Mouse (Mus musculus) heart, embryonic 15.5 days (tissue): Measurements from ENCODE around the gene Il31ra. TPM values are rescaled to one million over a fixed set of nuclear protein-coding genes. Genes with fewer than 3 reads are reported as not detected.

Experiments
- ATAC-seq: fragments of 200-750 bp; cut with Nextera tagmentation; replicated peaks from 2 replicates; pipeline ENCODE4 v1.8.0; 2017; ENCODE audit warnings: low read depth, moderate TSS enrichment; ENCODE audit not compliant: insufficient number of reproducible peaks, insufficient read depth, low FRiP score
- H3K27ac ChIP-seq: fragments of 300-500 bp; sonication (generic); 2 replicates; pipeline ENCODE4 v1.5.1; 2015; ENCODE audit warnings: mild to moderate bottlenecking, inconsistent platforms
- H3K27me3 ChIP-seq: fragments of 300-500 bp; sonication (generic); 2 replicates; pipeline ENCODE4 v1.6.1; 2015; ENCODE audit warnings: inconsistent platforms
- H3K36me3 ChIP-seq: fragments of 300-500 bp; sonication (generic); 2 replicates; pipeline ENCODE4 v1.6.1; 2015; ENCODE audit warnings: mild to moderate bottlenecking, inconsistent platforms
- H3K4me1 ChIP-seq: fragments of 300-500 bp; sonication (generic); replicated peaks from 2 replicates; pipeline ENCODE4 v1.6.1; 2015; ENCODE audit warnings: inconsistent platforms
- H3K4me2 ChIP-seq: fragments of 300-500 bp; sonication (generic); 2 replicates; pipeline ENCODE4 v1.6.1; 2015; ENCODE audit warnings: inconsistent platforms, mild to moderate bottlenecking, moderate library complexity
- H3K4me3 ChIP-seq: fragments of 300-500 bp; sonication (generic); 2 replicates; pipeline ENCODE4 v1.5.1; 2015; ENCODE audit warnings: mild to moderate bottlenecking, inconsistent platforms
- H3K9ac ChIP-seq: fragments of 300-500 bp; sonication (generic); 2 replicates; pipeline ENCODE4 v1.6.1; 2015; ENCODE audit warnings: mild to moderate bottlenecking, inconsistent platforms
- H3K9me3 ChIP-seq: fragments of 300-500 bp; sonication (generic); replicated peaks from 2 replicates; pipeline ENCODE4 v1.6.1; 2016; ENCODE audit warnings: inconsistent platforms
- WGBS: fragments of 180-500 bp; shearing (Covaris S2); methylation state at CpG from one replicate; pipeline ENCODE4 v1.1.7; 2015; ENCODE audit warnings: mixed read lengths; 5-methylcytosine and 5-hydroxymethylcytosine counted together
- polyA plus RNA-seq: library from polyadenylated mRNA; unstranded; fragments of >200 nt; fragmentation: Nextera tagmentation; extraction: Ambion mirVana; gene quantifications from 2 replicates; pipeline ENCODE4 v1.2.1, GENCODE M21; 2015

Gene Il31ra
- polyA plus RNA-seq, 1 experiment from 2014 or later, result 0.19 TPM

DNA sequence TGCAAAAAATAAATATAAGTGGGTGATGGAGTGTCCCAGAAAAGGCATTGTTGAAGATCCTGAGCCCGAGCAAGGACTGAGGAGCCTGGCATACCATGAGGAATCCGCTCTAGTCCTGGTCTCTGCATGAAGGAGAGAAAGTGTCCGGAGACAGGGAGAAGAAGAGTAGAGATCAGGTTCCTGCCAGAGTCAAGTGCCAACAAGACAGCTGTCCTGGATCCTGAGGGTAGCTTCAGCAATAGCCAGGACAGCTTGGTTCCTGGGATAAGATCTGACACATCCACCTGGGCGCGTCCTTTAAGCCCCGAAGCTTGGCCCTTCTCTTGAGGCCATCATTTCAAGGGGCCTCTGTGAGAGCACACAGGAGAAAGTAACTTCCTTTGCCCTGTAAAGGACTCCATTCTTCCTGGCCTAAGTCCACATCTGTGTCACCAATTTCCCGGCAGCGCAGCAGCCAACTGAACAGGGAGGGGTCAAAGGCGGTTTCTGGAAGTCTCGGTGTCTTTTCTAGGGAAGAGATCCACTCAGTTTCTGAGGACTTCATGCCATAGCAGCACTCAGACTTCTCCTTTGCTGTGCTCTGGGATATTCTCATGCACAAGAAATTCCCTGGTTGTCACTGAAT lies 70.7 kb downstream of the Il31ra start:
- WGBS, result 75% methylated on average over 10 of the region's 10 CpGs
- H3K27me3 ChIP-seq, result no peaks in the 10 kb centered on the region
- H3K36me3 ChIP-seq, result no peaks in the 10 kb centered on the region
- no peaks in the 10 kb centered on the region for H3K9me3 ChIP-seq
- no peaks in the 10 kb centered on the region for H3K4me1 ChIP-seq
- no peak overlapping the region for H3K4me3 ChIP-seq
- no peak for ATAC-seq
- H3K27ac ChIP-seq, result no peak overlapping the region
- no peak overlapping the region for H3K4me2 ChIP-seq
- no peak overlapping the region for H3K9ac ChIP-seq

DNA sequence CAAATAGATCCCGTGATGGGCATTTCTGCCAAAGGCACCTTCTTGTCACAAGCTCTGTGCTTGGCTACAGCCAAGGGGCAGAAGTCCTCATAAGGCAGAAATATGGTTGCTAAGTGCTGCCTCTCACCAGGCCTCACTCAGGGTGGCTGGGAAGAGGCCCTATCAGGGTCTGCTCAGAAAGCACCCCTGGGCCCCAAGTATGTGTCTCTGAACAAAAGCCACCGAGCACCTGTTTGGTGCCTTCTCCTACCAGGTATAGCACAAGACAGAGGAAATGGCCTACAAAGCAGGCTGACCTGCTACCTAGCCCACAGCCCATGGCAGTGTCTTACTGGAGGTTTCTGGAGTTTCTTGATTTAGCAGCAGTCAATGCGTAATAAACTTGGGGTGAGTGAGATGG lies 71.3 kb downstream of the Il31ra start:
- Histone ChIP-seq H3K4me3 (no peak overlapping the region), H3K4me2 (no peak overlapping the region), H3K4me1 (no peaks in the 10 kb centered on the region), H3K27me3 (no peaks in the 10 kb centered on the region), H3K9ac (no peak overlapping the region), H3K27ac (no peak overlapping the region), H3K9me3 (no peaks in the 10 kb centered on the region), H3K36me3 (no peaks in the 10 kb centered on the region)
- WGBS, result 80% methylated on average over 3 of the region's 3 CpGs
- ATAC-seq, result no peak

DNA sequence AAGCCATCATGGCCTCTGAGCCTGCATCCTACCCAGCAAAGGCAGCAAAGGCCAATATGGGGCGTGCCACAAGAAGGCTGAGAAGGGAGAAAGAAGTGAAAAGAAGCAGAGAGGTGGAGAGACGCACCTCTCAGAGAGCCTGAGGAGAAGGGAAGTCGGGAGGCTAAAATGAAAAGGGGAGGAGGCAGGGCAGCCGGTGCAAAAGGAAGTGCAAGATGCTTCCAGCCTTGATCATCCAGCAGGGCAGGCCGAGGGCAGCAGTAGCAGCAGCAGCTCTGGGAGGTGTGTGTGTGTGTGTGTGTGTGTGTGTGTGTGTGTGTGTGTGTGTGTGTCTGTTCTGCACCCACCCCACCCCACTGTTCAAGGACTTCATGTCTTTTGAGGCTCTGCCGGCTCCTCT lies 71.9 kb downstream of the Il31ra start:
- ATAC-seq, result no peak
- no peak overlapping the region for H3K27ac ChIP-seq
- no peak overlapping the region for H3K4me3 ChIP-seq
- 55% methylated on average over 6 of the region's 6 CpGs for WGBS
- no peaks in the 10 kb centered on the region for H3K36me3 ChIP-seq
- no peaks in the 10 kb centered on the region for H3K9me3 ChIP-seq
- H3K4me2 ChIP-seq, result no peak overlapping the region
- no peaks in the 10 kb centered on the region for H3K4me1 ChIP-seq
- H3K9ac ChIP-seq, result no peak overlapping the region
- H3K27me3 ChIP-seq, result no peaks in the 10 kb centered on the region

GRCm38 (mm10) chr13:112514546-112514945 lies 79.6 kb downstream of the Il31ra start:
- ATAC-seq, result no peak
- Histone ChIP-seq H3K27me3 (no peaks in the 10 kb centered on the region), H3K36me3 (no peaks in the 10 kb centered on the region), H3K4me1 (peaks cover 9% of the 10 kb centered on the region), H3K27ac (no peak overlapping the region), H3K9me3 (no peaks in the 10 kb centered on the region), H3K4me2 (no peak overlapping the region), H3K9ac (no peak overlapping the region), H3K4me3 (no peak overlapping the region)
- WGBS, result 54% methylated on average over 1 of the region's 1 CpGs

DNA sequence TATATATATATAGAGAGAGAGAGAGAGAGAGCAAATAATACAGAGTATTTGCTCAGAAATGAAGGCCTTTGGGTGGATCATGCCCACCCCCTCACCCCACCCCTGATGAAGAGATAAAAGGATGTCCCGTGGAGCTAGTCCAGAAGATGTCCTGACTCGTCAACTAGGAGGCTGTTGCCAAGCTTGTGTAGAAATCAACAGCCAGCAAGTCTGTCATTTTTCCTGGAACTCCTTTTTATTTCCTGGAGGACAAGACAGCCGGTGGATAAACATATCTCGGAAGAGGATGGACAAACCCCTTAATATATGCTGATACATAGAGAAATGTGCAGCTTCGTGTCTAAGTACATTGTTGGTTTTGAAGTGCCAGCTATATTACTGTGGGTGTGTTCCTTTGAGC lies 81.3 kb downstream of the Il31ra start:
- Histone ChIP-seq H3K9ac (no peak overlapping the region), H3K36me3 (peaks cover 2% of the 10 kb centered on the region; the same call in 1 of the 2 replicates), H3K4me3 (no peak overlapping the region), H3K27me3 (no peaks in the 10 kb centered on the region), H3K9me3 (no peaks in the 10 kb centered on the region), H3K4me1 (peaks cover 9% of the 10 kb centered on the region), H3K27ac (no peak overlapping the region), H3K4me2 (no peak overlapping the region)
- WGBS, result 71% methylated on average over 5 of the region's 5 CpGs
- ATAC-seq, result no peak

DNA sequence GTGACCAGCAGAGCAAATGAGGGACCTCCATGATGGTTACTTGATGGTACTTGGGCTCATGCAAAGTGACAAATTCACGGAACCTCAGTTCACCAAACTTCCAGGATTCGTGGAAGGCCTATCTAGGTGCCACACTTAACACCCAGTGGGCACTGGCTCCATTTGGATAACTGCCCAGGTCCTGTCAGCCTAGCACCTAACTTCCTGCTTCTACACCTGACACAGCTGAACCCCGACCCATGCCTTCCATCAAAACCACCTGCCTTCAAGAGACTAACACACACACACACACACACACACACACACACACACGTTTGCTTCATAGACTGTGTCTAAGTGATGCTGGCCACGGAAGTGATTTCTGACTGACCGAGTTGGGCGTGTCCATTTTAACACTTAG lies 82.3 kb downstream of the Il31ra start:
- no peak for ATAC-seq
- no peaks in the 10 kb centered on the region for H3K27me3 ChIP-seq
- 81% methylated on average over 7 of the region's 7 CpGs for WGBS
- no peak overlapping the region for H3K9ac ChIP-seq
- peaks cover 9% of the 10 kb centered on the region for H3K4me1 ChIP-seq
- H3K27ac ChIP-seq, result no peak overlapping the region
- H3K36me3 ChIP-seq, result peaks cover 10% of the 10 kb centered on the region; the same call in 1 of the 2 replicates
- H3K4me3 ChIP-seq, result no peak overlapping the region
- no peak overlapping the region for H3K4me2 ChIP-seq
- no peaks in the 10 kb centered on the region for H3K9me3 ChIP-seq

DNA sequence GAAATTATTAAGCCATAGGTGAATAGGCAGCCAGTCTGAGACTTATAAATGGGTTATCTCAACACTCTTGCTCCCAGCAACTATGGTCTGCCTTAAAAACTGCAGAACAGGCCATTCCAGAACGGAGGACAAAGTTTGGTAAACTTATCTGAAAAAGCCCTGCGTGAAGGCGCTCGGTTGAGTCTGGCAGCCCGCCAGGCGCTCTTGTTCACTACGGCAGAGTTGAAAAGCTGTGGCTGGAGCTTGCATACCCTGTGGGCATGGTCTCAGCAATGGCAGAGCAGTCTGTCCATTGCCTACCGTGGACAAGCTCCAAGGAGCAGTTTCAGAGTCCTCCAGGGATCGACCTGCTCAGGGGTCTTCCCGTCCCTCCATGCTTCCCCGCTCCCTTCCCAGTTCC lies 82.9 kb downstream of the Il31ra start:
- WGBS, result 56% methylated on average over 11 of the region's 11 CpGs
- ATAC-seq, result no peak

GRCm38 (mm10) chr13:112510437-112511212 lies 83.5 kb downstream of the Il31ra start:
- no peak for ATAC-seq
- Histone ChIP-seq H3K4me2 (no peak overlapping the region), H3K27ac (no peak overlapping the region), H3K4me3 (no peak overlapping the region), H3K36me3 (peaks cover 20% of the 10 kb centered on the region), H3K9ac (no peak overlapping the region), H3K27me3 (no peaks in the 10 kb centered on the region), H3K9me3 (no peaks in the 10 kb centered on the region), H3K4me1 (peaks cover 7% of the 10 kb centered on the region)
- 82% methylated on average over 19 of the region's 19 CpGs for WGBS

More for the DNA sequence above, 82.9 kb downstream of the Il31ra start:
- Histone ChIP-seq H3K9ac (no peak overlapping the region), H3K27me3 (no peaks in the 10 kb centered on the region), H3K9me3 (no peaks in the 10 kb centered on the region), H3K4me3 (no peak overlapping the region), H3K4me2 (no peak overlapping the region), H3K4me1 (peaks cover 7% of the 10 kb centered on the region), H3K27ac (no peak overlapping the region), H3K36me3 (peaks cover 14% of the 10 kb centered on the region; the same call in 1 of the 2 replicates)

- Histone ChIP-seq H3K27me3 (no peaks in the 10 kb centered on the region), H3K4me2 (no peak overlapping the region), H3K27ac (no peak overlapping the region), H3K36me3 (peaks cover 32% of the 10 kb centered on the region), H3K4me1 (peaks cover 7% of the 10 kb centered on the region), H3K9me3 (no peaks in the 10 kb centered on the region), H3K4me3 (no peak overlapping the region), H3K9ac (no peak overlapping the region)
- ATAC-seq, result no peak; the same call in 1 of the 2 replicates
- WGBS, result 34% methylated on average over 4 of the region's 4 CpGs
Observed at GRCm38 (mm10) chr13:112509465-112509864, 84.7 kb downstream of the Il31ra start.

- Histone ChIP-seq H3K27me3 (no peaks in the 10 kb centered on the region), H3K36me3 (peaks cover 42% of the 10 kb centered on the region), H3K4me1 (peaks cover 7% of the 10 kb centered on the region), H3K27ac (no peak overlapping the region), H3K4me3 (no peak overlapping the region), H3K9me3 (no peaks in the 10 kb centered on the region), H3K4me2 (no peak overlapping the region), H3K9ac (no peak overlapping the region)
- ATAC-seq, result no peak
- WGBS, result 83% methylated on average over 5 of the region's 5 CpGs
Observed at GRCm38 (mm10) chr13:112508487-112508886, 85.7 kb downstream of the Il31ra start.

DNA sequence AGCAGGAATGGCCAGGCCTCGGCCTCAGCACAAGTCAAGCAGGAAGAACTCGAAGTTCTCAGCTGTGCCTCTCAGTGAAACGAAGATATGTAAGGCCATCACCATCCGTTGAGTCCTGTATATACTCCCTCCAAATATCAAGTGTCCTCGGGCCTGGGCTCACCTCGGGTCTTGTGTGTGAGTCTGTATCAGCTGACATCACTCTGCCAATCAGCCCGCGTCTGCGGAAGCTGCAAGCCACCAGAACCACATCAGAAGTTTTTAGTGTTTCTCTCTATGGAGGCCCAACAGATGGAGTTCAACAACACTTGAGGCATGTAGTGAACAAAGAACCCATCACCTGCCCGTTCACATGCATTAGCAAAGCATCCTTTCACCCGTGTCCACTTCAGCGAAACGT lies 86.5 kb downstream of the Il31ra start:
- Histone ChIP-seq H3K27ac (no peak overlapping the region), H3K27me3 (no peaks in the 10 kb centered on the region), H3K36me3 (peaks cover 49% of the 10 kb centered on the region), H3K9me3 (no peaks in the 10 kb centered on the region), H3K4me3 (no peak overlapping the region), H3K9ac (no peak overlapping the region), H3K4me2 (no peak overlapping the region), H3K4me1 (peaks cover 7% of the 10 kb centered on the region)
- ATAC-seq, result no peak
- 74% methylated on average over 13 of the region's 13 CpGs for WGBS

GRCm38 (mm10) chr13:112506766-112507165 lies 87.4 kb downstream of the Il31ra start:
- no peak overlapping the region for H3K4me2 ChIP-seq
- peaks cover 56% of the 10 kb centered on the region for H3K36me3 ChIP-seq
- 82% methylated on average over 13 of the region's 13 CpGs for WGBS

More at GRCm38 (mm10) chr13:112506766-112507165, 87.4 kb downstream of the Il31ra start:
- H3K4me3 ChIP-seq, result no peak overlapping the region
- no peak for ATAC-seq
- no peaks in the 10 kb centered on the region for H3K9me3 ChIP-seq
- H3K27me3 ChIP-seq, result no peaks in the 10 kb centered on the region
- H3K9ac ChIP-seq, result no peak overlapping the region
- H3K27ac ChIP-seq, result no peak overlapping the region
- peaks cover 7% of the 10 kb centered on the region for H3K4me1 ChIP-seq
